Mouse (Mus musculus) ovary, postnatal 14 days (tissue): ENCODE measurements around the gene Smco2.
A peak's percentile ranks its signal among the peaks of the same experiment; 100 is the strongest.
"Not testable (repeated sequence)": the region's sequence is repeated elsewhere in the genome, so short reads cannot be mapped to it uniquely, and the experiment has no call there.

Experiments used
- DNase-seq: peaks from one replicate; pipeline ENCODE4 v3.0.0; 2022; ENCODE audit warnings: low spot score

The Smco2 gene

DNA sequence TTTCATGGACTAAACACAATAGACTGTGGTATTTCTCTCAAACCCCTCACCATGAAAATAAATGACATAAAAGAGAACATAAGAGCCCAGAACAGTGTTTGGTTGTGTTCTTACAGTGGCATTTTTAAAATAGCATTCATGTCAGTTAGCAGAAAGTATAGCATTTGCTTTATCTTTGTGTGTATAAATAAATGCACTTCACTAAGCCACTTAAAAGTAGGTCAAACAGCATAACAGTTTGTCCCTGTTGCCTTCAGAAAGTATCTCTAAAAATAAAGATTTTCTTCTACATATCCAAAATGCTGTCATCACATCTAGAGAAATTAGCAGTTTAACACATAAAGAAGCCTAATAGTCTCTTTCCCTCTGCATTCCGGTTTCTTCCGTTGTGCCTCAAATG lies 7.5 kb downstream of the Smco2 start:
- DNase-seq: no peak

DNA sequence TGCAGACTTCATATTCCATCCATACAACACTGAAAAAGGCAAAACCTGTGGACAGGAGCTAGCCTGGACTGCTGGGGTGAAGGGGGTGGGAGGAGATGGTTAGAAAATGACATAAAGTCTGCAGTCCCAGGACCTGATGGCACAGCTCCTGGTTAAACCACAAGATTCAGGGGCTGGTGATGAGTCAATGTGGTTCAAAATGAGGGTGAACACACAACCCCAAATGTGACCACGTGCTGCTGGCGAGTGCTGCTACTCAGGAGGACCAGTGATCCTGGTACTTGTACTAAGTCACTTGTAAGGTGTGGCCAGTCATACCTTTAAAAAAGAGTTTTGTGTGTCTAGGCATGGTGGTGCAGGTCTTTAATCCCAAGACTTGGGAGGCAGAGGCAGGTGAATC lies 13.2 kb downstream of the Smco2 start:
- DNase-seq: no peak

DNA sequence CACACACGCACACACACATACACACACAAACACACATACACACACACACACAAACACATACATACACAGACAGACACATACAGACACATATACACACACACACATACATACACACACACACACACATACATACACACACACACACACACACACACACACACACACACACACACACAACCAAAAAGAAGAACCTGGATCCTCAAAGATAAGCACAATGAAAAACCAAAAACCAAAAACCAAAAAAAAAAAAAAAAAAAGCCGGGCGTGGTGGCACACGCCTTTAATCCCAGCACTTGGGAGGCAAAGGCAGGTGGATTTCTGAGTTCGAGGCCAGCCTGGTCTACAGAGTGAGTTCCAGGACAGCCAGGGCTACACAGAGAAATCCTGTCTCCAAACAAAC lies 14.5 kb downstream of the Smco2 start:
- not testable (repeated sequence) for DNase-seq

DNA sequence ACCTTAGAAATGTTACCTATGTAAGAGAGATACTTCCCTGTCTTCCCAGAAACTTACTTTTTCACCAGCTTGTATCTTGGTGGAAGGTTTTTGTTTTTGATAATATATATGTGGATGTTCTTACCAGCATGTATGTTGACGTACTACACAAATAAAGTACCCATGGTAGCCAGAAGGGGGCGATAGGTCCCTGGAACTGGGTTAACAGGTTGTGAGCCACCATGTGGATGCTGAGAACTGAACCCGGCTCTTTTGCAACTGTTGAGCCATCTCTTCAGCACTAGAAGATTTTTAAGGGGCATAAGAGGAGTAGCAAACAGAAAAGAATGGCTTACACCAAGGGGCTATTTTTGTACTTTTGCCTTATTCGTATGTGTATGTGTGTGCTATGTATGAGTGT lies 15.8 kb downstream of the Smco2 start:
- DNase-seq: no peak

DNA sequence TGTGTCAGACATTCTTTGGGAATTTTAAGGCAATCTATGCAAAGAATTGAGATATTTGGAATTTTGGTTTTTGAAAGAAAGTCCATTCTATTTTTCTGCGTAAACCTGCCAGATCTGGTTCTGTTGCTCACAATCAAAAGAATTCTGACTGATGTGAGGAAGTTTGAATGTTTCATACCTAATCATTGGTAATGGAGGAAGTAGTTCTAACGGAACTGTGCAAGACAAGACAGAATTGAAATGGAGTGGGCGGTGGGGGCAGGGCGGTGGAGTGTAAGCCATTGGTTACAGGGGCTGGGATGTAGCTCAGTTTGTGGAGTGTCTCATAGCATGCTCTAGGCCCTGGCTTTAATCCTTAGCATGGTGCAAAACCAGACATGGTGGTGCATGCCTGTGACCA lies 22.1 kb downstream of the Smco2 start:
- no peak for DNase-seq

DNA sequence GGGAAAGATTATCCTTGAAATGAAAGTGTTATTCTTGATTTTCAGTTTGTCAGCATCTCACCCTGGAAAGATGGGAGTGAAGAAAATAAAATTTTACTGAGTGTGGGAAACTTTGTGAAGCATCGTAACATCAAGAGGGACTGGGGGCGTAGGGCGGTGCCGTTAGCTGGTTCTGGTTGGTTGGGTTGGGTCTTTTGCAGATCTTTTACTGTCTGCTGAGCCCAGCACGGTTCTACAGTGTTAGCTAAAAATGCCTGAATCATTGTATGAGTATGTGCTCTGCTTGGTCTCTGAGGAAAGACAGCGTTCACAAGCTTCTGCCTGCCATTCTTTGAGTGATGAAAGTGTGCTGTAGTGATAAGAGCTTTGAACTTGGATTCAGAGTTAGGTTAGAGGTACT lies 24.5 kb downstream of the Smco2 start:
- no peak for DNase-seq

DNA sequence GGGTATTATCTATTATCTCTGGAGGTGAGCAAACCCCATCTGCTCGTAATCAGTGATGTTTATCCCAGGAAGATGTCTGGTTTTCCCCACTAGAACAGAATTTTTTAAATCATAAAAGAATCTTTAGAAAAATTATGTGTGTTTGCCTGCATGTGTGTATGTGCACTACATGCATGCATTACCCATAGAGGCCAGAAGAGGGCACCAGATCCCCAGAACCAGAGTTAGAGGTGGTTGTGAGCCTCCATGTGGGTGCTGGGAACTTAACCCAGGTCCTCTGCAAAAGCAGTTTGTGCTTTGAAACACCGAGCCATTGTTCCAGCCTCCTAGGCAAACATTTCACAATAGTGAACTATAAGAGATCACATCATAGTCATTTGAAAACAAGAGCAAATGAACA lies 26.9 kb downstream of the Smco2 start:
- DNase-seq: no peak

DNA sequence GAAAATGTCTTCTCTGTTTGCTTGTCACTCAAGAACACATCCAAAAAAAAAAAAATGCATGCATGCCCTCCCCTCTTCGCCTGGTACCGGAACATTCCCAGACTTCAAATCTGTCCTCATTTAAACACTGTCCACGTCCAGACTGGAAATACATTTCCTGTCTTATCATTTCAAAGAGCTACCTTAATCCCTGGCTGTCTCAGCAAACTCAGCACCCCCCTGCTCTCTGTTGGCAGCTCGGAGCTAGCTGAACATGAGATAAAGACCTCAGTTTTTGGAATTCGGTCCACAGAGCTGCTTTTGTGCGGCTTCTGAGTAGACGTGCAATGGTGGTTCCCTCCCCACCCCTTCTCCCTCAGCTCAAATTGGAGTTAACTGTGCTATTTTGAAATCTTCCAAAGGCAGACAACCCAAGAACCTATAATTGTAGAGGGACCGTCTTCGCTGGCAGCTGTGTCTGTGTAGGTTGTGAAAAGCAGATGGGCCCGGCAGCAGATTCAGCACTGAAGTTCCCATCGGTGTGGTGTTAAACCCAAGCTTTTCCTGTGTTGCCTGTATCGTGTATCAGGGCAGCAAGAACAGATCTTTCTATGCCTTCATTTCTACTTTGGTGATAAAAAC lies 27.6 kb downstream of the Smco2 start:
- DNase-seq: no peak

DNA sequence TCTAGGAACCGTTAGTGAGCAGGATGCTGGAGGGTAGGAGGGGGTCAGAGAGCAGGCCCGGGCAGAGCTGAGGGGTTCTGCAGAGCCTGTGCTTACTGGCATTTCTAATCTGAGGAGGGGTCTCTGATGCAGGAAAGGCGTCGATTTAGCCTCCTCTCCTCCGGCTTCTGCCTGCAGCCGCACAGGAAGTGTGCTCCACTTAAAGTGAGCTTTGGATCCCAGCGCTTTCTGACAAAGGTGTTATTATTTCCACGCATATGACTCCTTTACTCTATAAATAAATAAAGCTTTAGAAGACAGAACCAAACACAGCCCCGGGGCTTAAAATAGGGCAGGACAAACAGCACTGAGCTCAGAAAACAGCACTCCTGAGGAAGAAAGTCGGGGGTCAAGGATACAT lies 29.0 kb downstream of the Smco2 start:
- no peak for DNase-seq

DNA sequence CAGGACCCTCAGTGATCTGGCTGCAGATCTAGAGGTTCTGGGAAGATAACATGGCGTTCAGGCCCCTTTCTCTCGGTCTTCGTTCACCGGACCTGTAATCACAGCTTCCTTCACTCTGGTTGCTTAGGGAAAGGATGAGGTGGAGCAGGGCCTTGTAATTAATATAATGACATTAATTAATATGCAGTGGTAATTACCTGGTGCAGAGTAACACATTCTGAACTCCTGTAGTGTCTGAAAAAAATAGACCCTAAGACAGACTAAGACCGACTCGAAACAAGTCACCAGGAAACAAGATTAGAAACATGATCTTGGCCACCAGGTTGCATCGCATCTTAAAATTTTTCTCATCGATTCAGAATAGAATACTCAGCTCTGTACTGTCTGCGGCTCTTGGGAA lies 30.0 kb downstream of the Smco2 start:
- DNase-seq: no peak

DNA sequence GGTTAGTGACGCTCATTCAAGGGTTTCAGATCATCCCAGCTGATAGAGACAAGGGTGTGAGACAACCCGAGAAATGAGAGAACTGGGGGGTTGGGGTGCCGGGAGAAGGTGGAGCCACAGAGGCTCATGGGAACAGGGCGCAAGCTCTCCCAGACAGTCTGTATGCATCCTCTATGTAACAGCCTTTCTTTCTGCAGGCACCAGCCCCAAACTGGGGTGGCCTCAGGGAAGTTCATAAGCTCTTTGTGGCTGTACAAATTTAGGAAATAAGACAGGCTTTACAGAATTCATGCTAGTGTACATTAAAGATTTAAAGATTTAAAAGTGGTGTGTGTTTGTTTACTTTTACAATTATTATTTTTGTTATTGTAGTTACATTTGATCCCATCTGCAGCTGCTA lies 30.4 kb downstream of the Smco2 start:
- DNase-seq: no peak

DNA sequence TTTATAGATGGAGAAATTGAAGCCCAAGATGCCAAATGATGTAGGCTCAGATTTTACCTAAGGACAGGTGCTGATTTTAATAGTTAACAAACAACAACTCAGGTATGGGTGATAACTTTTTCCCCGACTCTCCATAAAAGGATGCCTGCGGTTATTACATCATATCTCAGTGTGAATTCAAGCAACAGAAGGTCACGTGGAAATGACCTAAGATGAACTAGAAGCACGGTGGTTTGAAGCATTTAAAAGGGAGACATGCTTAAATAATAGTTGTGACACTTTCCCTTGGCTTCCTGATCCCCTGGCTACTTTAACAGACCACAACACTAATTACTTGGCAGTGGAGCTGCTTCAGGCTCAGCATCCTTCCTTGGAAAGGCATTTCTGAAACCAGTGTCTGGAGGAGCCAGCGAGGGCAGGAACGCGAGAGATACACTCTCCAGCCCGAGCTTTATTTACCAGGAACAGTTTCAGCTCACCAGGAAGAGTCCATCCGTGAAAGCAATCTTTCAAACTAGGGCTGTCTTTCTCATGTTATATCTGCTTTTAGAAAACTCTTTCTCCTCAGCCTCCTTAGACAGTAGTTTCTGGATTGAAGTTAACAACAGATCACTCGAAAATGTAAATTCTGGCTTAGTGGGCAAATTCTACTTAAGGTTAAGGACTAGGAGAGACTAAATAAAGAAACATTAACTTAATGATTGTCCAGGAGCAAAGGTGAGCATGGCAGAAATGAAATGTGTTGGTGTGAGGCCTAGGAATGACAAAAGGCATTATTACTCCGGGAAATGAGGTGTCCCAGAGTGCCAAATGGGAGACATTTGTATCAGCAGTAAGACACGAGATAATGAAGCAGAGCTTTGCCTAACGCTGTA lies 32.2 kb downstream of the Smco2 start:
- DNase-seq: no peak

DNA sequence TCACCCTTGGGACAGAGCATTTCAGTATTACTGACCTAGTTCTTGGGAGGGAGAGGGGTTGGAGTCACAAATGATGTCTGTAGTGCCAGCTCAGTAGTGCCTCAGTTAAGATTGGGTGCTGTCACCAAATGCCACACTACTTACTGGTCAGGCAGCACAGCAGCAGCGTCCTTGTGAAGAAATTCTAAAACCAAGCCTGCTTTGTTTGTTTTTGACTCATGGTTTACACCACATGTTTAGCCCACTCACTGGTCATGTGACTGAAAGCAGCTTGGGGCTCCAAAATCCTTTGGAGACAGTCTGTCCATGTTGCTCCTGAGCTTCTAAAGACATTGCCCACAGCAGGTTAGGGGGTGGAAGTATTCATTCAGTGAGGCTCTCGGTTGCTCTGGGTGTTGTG lies 33.5 kb downstream of the Smco2 start:
- no peak for DNase-seq

DNA sequence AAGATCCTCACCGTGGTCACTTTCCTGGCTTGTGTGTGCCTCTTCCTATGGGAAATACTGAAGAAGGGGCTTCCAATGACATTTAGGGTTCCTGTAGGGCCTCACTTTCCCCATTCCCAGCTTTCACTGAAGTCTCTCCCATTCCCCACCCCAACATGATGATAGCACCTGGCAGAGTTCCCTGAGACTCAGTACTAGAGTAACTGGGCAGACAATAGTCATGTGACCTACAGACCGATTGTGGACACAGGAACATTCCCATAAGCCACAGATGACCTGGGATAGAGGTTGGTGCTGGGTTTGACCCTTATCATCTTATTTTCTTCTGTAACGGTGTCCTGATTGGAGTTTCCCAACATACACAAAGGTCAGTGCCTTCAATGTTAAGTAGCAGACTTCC lies 34.3 kb downstream of the Smco2 start:
- DNase-seq: no peak

DNA sequence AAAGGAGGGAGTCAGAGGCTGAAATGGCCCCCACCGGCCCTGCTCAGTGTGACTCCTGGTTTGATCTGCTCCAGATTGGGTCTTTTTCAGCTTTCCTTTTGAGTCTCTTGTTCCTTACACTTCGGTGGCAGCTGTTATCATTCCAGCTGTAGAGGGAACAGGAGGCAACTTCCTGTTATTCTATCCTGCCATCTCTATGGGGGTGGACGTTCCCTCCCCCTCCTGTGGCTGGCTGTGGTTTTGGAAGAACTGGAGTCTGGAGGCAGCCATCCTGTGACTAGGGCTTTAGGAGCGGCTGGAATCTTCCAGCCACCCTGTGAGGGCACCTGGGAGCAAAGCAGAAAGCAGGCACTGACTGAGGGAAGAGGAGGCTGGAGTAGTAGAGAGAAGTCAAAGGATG lies 34.9 kb downstream of the Smco2 start:
- no peak for DNase-seq

DNA sequence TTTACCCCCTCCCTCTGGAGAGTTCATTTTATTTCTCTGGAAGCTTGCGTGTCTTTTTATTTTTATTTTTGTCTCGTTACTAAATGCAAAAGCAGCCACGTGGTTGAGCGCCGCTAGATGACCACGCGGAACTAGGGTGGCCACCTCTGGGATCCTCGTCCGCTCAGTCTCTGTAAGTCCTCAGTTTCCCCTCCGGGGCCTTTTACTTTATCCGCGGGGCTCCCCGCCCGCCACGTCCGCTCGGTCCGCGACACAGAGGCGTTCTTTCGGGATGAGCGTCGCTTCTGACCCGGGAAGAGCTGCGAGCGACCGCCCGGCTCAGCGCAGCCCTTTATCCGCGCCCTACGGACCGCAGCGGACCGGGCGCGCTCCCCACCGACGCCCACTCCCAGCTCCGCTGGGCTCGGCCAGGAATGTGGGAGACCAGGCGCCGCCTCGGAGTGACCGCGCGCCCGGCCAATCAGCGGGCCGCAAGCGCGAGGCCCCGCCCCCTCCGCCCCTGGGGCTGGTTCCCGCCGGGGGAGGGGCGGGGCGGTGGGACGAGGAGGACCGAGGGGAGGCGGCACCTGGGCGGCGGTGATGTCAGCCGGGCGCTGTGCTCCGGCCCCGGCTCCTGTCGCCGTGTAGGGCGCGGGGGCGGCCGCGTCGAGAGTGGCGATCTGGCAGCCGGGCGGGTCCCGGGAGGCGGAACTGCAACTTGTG lies 38.2 kb downstream of the Smco2 start, which contains the start of gene Ppfibp1:
Ppfibp1 (plus strand) TSS at position 530 of the 702 bp plus-strand sequence.
- DNase-seq: peak; percentile 96

DNA sequence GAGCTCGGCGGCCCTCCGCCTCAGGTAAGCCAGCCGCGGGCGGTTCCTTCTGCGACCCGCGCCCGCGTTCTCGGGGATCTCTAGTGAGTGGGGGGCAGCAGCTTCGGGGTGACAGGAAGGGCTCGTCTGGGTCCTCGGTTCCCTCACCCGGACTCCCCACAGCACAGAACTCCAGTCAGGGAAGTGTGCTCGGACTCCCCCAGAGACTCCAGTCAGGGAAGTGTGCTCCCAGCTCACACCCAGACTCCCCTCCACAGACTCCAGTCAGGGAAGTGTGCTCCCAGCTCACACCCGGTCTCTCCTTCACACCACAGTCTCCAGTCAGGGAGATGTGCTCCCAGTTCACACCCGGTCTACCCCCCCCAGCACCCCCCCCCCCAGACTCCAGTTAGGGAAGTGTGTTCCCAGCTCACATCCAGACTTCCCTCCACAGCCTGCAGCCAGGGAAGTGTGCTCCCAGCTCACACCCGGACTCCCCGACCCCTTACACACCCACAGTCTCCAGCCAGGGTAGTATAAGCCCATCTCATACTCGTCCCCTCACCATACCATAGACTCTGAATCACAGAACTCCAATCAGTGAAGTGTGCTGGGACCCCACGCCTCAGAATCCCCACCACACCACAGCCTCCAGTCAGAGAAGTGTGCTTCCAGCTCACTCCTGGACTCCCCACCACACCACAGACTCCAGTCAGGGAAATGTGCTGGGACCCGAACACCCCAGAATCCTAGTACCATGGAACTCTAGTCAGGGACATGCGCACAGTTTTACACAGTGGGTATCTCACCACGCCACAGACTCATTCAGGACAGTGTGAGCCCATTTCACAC lies 39.0 kb downstream of the Smco2 start:
- DNase-seq: no peak

DNA sequence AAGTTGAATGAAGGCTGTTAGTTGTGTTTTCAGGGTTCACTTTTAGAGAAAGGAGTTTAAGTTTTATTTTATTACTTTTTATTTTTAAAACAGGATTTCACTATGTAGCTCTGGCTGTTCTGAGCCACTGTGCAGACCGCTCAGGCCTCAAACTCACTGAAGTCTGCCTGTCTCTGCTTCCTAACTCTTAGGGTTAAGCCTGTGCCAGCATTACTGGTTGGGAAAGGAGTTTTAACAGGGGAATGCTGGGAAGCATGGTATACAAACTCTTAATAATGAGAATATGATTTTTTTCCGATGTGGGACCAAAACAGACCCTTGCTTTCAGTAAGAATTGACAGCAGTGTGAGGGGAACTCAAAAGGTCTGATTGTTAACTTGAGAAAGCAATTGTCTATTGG lies 40.3 kb downstream of the Smco2 start:
- DNase-seq: no peak

DNA sequence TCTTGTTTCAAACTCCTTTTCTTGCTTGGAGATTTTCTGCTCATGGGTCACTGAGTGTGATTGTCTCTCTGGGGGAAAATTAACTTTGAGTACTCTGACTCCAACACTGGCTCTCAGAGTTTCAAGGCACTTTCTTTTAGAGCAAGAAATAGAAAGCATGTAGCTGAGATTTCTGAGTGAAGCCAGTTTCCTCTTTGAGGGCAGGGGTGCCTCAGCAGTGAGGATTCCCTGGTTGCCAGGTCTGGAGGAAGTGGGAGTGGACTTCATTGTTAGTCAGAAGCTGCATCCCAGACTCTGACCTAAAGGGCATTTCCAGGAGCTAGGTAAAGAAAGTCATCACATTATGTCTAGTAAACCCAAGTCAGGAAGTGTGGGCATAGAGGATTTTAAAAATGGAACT lies 40.7 kb downstream of the Smco2 start:
- DNase-seq: no peak

DNA sequence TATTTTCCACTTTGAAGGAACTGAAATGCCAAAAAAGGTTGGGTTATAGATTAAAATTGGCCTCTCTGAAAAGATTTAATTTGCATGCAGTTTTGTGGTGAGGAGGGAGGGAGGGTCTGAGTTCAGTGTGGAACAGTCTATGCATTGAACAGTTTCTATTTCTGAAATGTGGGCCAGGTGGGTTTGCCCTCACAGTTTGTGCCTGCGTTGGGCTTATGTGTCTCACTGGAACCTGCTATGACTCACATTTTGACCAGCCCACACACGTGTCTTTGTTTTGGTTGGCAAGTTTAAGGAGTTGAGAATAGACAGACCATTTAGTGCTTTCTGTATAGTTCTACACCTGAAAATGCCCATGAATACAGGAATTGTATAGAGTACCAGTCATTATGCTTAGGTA lies 44.0 kb downstream of the Smco2 start:
- DNase-seq: no peak

DNA sequence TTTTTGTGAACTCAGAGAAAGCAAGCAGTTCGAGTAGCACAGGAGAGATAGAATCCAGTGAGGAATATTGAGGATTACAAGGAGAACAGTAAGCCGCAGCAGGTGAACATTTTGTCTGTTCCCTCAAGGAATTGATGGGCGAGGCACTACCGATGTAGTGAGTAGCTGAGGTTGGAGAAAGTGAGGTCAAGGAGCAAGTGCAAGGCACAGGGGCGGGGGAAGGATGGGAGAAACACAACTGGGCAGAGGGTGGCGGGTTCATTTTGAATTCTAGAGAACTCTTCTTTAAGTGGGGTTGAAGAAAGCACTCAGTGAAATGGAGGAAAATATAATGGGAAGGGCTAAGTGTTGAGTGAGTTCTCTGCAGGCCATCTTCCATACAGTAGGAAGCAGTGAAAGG lies 48.8 kb downstream of the Smco2 start:
- no peak for DNase-seq

DNA sequence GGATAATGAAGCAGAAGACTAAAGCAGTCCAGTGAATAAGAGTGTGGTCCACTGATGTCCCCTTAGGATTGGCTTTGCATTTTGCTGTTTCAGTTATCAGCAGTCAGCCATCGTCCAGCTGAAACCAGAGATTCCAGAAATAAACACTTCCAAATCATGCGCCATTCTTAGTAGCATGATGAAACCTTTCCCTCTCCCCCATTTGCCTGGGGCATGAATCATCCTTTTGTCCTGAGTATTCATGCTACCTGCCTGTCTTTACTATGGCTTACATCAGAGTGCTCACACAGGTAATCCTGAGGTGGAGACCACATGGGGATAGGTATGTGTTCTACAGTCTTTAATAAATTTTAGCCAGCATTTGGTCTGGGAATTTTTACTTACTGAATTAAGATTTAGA lies 49.7 kb downstream of the Smco2 start:
- DNase-seq: no peak
